Mouse (Mus musculus) C2C12 (cell line): ENCODE measurements at regions not wholly inside any gene's neighbourhood (a gene's known extent, or its start where the extent isn't known, plus 50 kb on each side); places are given as distances from the start of the nearest gene placed in this dataset.

ENCODE experiments used
- CEBPB ChIP-seq: IDR thresholded peaks from one replicate; pipeline ENCODE4 v1.6.1; 2011; ENCODE audit warnings: low read depth, mild to moderate bottlenecking, control low read depth, moderate library complexity
- CTCF ChIP-seq: IDR thresholded peaks from one replicate; pipeline ENCODE4 v1.5.1; 2011; ENCODE audit not compliant: control insufficient read depth, insufficient read depth, insufficient read length
- MAX ChIP-seq: IDR thresholded peaks from one replicate; pipeline ENCODE4 v1.6.1; 2011; ENCODE audit warnings: mild to moderate bottlenecking, control low read depth
- MYOG ChIP-seq: IDR thresholded peaks from one replicate; pipeline ENCODE4 v1.6.1; 2011; ENCODE audit not compliant: control insufficient read depth, insufficient read length; ENCODE audit errors: extremely low read depth
- USF1 ChIP-seq: IDR thresholded peaks from one replicate; pipeline ENCODE4 v1.6.1; 2011; ENCODE audit warnings: low read depth, mild to moderate bottlenecking, control low read depth, moderate library complexity

- TF ChIP-seq CTCF (no peak), MAX (no peak), CEBPB (no peak), USF1 (no peak), MYOG (no peak)
Observed at GRCm38 (mm10) chr13:92969579-92969978, 125.0 kb downstream of the Mtx3 start.
